Mouse (Mus musculus): ENCODE measurements around the gene BC029722.

GRCm38 (mm10) chr2:155814829-155815228, 4.4 kb downstream of the BC029722 start:
- TF ChIP-seq POLR2A (IDR thresholded peaks at IDR 0.05; ENCODE audit: insufficient read length, low read depth) = no peak
- TF ChIP-seq POLR2AphosphoS2 (IDR thresholded peaks at IDR 0.05; ENCODE audit: insufficient read length, low read depth) = no peak
- TF ChIP-seq TCF12 (IDR thresholded peaks at IDR 0.05; ENCODE audit: insufficient read depth, poor library complexity, severe bottlenecking) = no peak
- TF ChIP-seq TCF3 (IDR thresholded peaks at IDR 0.05; ENCODE audit: insufficient read length, low read depth) = no peak
- TF ChIP-seq USF1 (IDR thresholded peaks at IDR 0.05; ENCODE audit: low read depth) = no peak
- no peak for TF ChIP-seq CEBPB (IDR thresholded peaks at IDR 0.05; ENCODE audit: insufficient read depth, poor library complexity, severe bottlenecking)
- TF ChIP-seq E2F4 (IDR thresholded peaks at IDR 0.05; ENCODE audit: insufficient read depth) = no peak
- no peak for TF ChIP-seq MYOD1 (IDR thresholded peaks at IDR 0.05; ENCODE audit: control insufficient read depth in 1 of 3, insufficient read length in 2 of 3, low read depth in 2 of 3)
- TF ChIP-seq SRF (IDR thresholded peaks at IDR 0.05; ENCODE audit: control insufficient read depth, insufficient read length, low read depth) = no peak
- TF ChIP-seq MYOG (IDR thresholded peaks at IDR 0.05; ENCODE audit: control insufficient read depth in 1 of 3, insufficient read depth in 1 of 3, insufficient read length in 2 of 3, low read depth in 2 of 3) = no peak
- TF ChIP-seq MAX (IDR thresholded peaks at IDR 0.05; ENCODE audit: low read depth) = no peak
- TF ChIP-seq REST (IDR thresholded peaks at IDR 0.05; ENCODE audit: insufficient read depth, insufficient read length) = no peak
